Mouse (Mus musculus) bone marrow macrophage, adult 2 months (primary cell): ENCODE measurements around the gene Krtap1-3.
"Not testable (repeated sequence)": the region's sequence is repeated elsewhere in the genome, so short reads cannot be mapped to it uniquely, and the experiment has no call there.

ENCODE experiments used
- CTCF ChIP-seq: IDR thresholded peaks from 2 replicates; pipeline ENCODE4 v1.5.1; 2012; ENCODE audit warnings: low read depth, mild to moderate bottlenecking, low read length, moderate library complexity
- POLR2A ChIP-seq: IDR thresholded peaks from 2 replicates; pipeline ENCODE4 v1.6.1; 2012; ENCODE audit warnings: mild to moderate bottlenecking, low read depth, low read length, borderline replicate concordance

DNA sequence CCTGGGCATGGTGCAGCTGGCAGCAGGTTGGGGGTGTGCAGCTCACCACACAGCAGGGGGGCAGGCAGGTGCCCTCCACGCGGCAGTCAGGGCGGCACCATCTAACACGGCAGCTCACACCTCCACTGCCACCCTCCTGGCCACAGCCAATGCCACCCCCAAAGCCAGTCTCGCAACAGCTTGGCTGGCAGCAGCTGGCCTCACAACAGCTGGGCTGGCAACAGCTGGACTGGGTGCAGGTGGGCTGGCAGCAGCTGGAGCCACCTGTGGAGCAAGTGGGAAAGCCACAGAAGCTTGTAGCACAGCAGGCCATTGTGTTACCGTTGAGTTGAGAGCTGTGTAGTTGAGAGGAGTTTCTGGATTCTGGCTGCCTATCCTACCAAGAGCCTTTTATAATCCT is 6.6 kb upstream of the Krtap1-3 start, which contains the start of gene Krtap9-3:
- not testable (repeated sequence) for TF ChIP-seq POLR2A, CTCF
